Mouse (Mus musculus) left cerebral cortex, postnatal 25 days (tissue): Measurements from ENCODE around the gene Xcl1. TPM values are rescaled to one million over a fixed set of nuclear protein-coding genes. Genes with fewer than 3 reads are reported as not detected.

Source experiments
- DNase-seq, 2 experiments: peaks; one replicate each; pipeline ENCODE4 v3.0.0; 2022; ENCODE audit warnings: low spot score in 2 of 2, mixed read lengths in 1 of 2
- intact Hi-C: fragments of 180-260 bp; cut with DNase I; formaldehyde crosslinking; loops from one replicate; pipeline ENCODE4 v1.15.1; 2025
- total RNA-seq, 2 experiments: library from RNA; stranded (reverse); gene quantifications; 2 replicates each; pipeline ENCODE4 v1.2.3; 2021

The Xcl1 gene
- total RNA-seq, 2 experiments from 2014 or later = not detected

DNA sequence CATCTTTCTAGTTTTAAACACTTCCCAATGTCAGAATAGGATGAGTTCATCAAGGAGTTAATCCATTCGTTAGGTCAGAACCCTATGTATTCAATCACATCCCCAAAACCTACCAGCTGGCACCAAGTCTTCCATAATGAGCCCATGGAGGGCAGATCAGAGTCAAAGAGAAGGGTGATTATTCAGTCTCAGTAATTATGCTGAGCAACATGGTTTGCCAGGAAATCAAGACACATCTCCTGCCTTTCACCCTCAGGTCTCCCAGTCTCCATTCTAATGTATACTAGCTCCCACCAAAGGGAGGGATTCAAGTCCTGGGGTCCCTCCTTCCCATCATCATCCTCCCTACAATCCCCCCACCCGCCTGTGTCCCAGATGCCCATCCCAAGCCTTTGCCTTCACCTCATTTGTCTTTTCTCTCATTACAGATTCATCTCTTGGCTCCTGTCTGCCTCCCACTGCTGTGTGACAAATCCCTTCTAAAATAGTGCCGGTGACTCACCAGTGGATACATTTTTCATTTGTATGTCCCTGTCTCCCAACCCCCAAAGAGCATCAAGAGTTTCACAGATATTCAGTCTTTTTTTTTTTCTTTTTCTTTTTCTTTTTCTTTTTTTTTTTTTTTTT, 8.7 kb downstream of the Xcl1 start:
- peak; percentile 62 to 96 for DNase-seq
- intact Hi-C loops = loop anchor here (2.0 kb wide), 1 partner anchor 28 kb away; no protein-coding TSS in a partner anchor

GRCm38 (mm10) chr1:164905047-164905446, 30.3 kb downstream of the Xcl1 start:
- intact Hi-C loops = loop anchor here (2.0 kb wide), 2 partner anchors 450 to 588 kb away; no protein-coding TSS in a partner anchor
- DNase-seq = peak in 1 of 2 experiments; percentile 54

GRCm38 (mm10) chr1:164900696-164901095, 34.6 kb downstream of the Xcl1 start:
- intact Hi-C loops = loop anchor here (2.0 to 5.0 kb wide), 2 partner anchors 213 to 536 kb away; no protein-coding TSS in a partner anchor
- no peak for DNase-seq

DNA sequence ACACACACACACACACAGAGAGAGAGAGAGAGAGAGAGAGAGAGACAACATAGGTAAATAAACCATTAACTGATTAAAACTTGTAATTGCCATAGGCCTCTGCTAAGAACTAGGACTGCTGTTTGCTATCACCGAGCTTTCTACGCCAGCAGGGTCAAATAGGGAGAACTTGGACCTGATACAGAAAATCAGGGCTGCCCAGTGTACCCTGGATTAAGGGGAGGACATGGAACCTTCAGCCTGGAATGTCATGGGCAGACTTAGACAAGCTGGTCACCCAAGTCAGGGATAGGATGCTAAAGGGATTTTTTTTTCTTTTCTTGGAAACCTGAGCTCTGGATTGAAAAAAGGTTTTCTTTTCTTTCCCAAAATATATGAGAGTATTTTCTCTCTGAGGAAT, 35.1 kb downstream of the Xcl1 start:
- DNase-seq = no peak
- intact Hi-C loops = loop anchor here (2.0 to 5.0 kb wide), 2 partner anchors 213 to 535 kb away; no protein-coding TSS in a partner anchor

DNA sequence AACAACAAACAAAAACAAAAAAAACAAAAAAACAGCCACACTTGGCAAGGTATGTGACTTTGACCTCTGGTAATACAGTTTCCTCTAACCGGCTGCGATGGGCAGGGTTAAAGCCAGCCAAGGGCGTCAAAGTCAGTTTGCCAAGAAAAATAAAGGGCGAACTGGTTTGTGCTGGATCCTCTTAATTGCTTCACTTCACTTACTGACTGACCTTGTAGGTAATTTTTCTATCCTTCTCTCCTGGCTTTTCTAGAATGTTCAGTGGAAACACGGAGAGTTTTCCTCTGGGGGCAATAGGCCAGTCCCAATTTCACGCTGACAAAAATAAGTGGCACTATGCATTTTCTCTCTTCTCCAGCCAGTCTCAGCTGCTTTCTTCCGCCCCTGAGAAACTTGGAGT, 35.8 kb downstream of the Xcl1 start:
- intact Hi-C loops = loop anchor here (2.0 to 10.0 kb wide), 8 partner anchors 27 to 439 kb away; no protein-coding TSS in a partner anchor

GRCm38 (mm10) chr1:164898846-164899351, 36.4 kb downstream of the Xcl1 start:
- peak; percentile 87 to 94 for DNase-seq
- intact Hi-C loops = loop anchor here (2.0 to 10.0 kb wide), 8 partner anchors 28 to 438 kb away; no protein-coding TSS in a partner anchor

More for the DNA sequence above, 35.8 kb downstream of the Xcl1 start:
- DNase-seq = no peak

DNA sequence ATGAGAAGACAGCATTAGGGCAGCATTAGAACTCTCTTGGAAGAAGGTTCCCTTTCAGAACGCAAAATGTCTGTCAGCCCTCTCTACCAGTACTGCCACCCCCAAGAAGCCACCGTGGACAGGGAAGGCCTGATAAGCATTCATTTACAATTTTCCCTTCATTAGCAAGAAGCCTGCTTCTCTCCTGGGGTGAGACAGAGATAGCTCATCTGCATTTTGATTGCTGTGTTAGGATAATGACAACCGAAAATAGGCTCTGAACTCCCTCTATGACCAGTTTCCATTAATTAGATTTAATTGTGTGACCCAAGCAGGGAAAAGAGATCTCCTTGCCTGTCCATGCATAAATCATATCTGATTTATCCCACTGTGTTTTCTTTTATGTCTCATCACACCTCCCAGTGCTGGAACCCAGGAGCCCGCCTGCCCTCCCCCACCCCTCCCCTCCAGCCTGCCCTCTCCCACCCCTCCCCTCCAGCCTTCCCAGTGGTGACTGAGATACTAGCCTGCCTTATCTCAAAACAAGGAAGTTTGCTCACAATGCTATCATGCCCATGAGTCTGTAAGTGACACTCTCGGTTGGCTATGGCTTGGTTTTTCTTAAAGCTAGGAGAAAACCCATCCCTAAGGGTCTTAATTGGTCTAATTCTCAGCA, 38.0 kb downstream of the Xcl1 start:
- intact Hi-C loops = loop anchor here (5.0 to 10.0 kb wide), 5 partner anchors 110 to 312 kb away; no protein-coding TSS in a partner anchor
- no peak for DNase-seq

GRCm38 (mm10) chr1:164896211-164897145, 38.8 kb downstream of the Xcl1 start:
- intact Hi-C loops = loop anchor here (5.0 to 10.0 kb wide), 5 partner anchors 109 to 312 kb away; no protein-coding TSS in a partner anchor
- no peak for DNase-seq

DNA sequence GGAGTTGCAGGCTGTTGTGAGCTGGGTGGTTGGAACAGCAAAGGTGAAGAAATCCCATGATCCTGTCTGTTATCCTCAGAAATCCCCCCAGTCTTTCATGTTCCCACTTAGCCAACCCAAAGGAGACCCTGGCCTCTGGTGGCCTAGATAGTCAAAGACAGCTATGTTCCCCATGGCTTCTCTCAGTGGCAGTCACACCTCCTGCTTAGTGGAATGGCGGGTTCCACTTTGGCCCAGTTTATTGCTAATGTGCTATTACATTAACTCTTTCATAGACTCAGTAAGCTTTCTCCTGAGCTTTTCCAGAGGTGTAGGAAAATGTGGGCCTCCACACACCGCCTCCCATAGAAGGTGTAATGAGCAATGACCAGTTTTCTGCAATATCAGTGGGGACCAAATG, 39.5 kb downstream of the Xcl1 start:
- DNase-seq = no peak
- intact Hi-C loops = loop anchor here (5.0 to 10.0 kb wide), 5 partner anchors 109 to 311 kb away; no protein-coding TSS in a partner anchor

GRCm38 (mm10) chr1:164890366-164890765, 45.0 kb downstream of the Xcl1 start:
- no peak for DNase-seq
- intact Hi-C loops = loop anchor here (10.0 kb wide), 1 partner anchor 306 kb away; no protein-coding TSS in a partner anchor

GRCm38 (mm10) chr1:164888563-164888962, 46.8 kb downstream of the Xcl1 start:
- DNase-seq = no peak
- intact Hi-C loops = no loop called here

- DNase-seq = peak in 1 of 2 experiments; percentile 56
- intact Hi-C loops = no loop called here
These were observed 47.6 kb downstream of the Xcl1 start for GRCm38 (mm10) chr1:164887775-164888174.

- intact Hi-C loops = no loop called here
These were observed 53.4 kb downstream of the Xcl1 start for GRCm38 (mm10) chr1:164881891-164882290.

More at GRCm38 (mm10) chr1:164881891-164882290, 53.4 kb downstream of the Xcl1 start:
- DNase-seq = no peak

Other genes starting within 250 kb of the Xcl1 start
- under 1 TPM; 0.34 to 0.62 TPM for gene Dpt, start 138.9 kb downstream of the Xcl1 start, total RNA-seq
- gene Tbx19, start 225.2 kb upstream of the Xcl1 start, total RNA-seq = not detected